Mouse (Mus musculus) hematopoietic stem cell, adult 5-6 weeks (primary cell): ENCODE results near the gene Ccna2. TPM values are rescaled to one million over a fixed set of nuclear protein-coding genes. Genes with fewer than 3 reads are reported as not detected.
"Not testable (repeated sequence)": the region's sequence is repeated elsewhere in the genome, so short reads cannot be mapped to it uniquely, and the experiment has no call there.

Experiments
- ATAC-seq, 2 experiments: fragments of 125-278 bp in 1 of 2; replicated peaks in 1 of 2; 2 replicates each; pipeline ENCODE4 v1.8.0; 2016 to 2017; ENCODE audit warnings: inconsistent platforms in 2 of 2, mild to moderate bottlenecking in 2 of 2, moderate number of reproducible peaks in 2 of 2, low read depth in 1 of 2, moderate TSS enrichment in 1 of 2; ENCODE audit not compliant: low FRiP score in 2 of 2, poor library complexity in 2 of 2, severe bottlenecking in 2 of 2, insufficient read depth in 1 of 2, low TSS enrichment in 1 of 2
- total RNA-seq: library from RNA; stranded (forward); fragments of 172-1452, 232-1000 nt; gene quantifications from 2 replicates; pipeline ENCODE4 v1.2.3, GENCODE M21; 2017

Ccna2 gene
- total RNA-seq = 141 and 144 TPM in 2 replicates

DNA sequence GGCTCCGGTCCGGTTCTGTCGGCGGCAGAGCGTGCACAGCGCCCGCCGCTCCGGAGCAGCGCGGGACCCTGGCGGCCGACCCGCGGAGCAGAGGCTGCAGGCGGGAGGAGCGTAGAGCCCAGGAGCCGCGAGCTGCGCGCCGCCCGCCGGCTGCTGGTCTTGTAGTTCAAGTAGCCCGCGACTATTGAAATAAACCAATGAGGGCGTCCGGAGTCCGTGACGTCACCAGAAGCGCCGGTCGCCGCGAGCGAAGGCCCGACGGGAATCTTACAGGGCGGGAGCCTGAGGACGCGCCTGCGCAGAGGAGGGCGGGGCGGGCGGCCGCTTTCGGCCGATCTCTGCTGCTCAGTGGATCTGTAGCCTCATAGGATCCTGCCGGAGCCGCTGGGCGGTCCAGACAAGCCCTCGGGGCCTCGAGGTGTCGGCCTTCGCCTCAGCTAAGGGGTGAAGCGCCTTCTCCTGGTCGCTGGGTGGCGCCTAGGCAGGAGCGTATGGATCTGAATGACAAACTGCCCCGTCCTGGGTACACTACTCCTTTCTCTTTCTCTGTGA lies at the start of gene Ccna2:
TSS of gene Ccna2 (minus strand) at position 324 of the 552 bp plus-strand sequence.
- peak; percentile 100 for ATAC-seq

- no peak for ATAC-seq
Measured at GRCm38 (mm10) chr3:36618181-36618580, 46.2 kb upstream of the Ccna2 start.

DNA sequence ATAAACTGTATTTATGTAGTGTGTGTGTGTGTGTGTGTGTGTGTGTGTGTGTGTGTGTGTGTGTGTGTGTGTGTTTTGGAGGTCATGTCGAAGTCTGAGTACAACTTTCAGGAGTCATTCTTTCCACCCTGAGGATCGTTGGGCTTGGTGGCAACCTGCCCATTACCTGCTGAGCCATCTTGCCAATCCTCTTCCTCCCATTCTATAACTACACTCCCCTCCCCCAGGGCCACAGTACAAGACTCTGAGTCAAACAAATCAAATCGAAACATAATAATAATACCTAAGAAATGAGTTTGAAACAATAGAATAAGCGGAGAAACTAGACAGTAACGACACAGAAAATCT lies 41.9 kb upstream of the Ccna2 start:
- no peak for ATAC-seq

GRCm38 (mm10) chr3:36613202-36613907 lies 41.4 kb upstream of the Ccna2 start, which contains the start of gene Bbs7:
Gene Bbs7 (minus strand): TSS chr3:36613477.
- ATAC-seq = peak; percentile 97 to 99

- peak in 1 of 2 experiments; percentile 11; a peak in 1 of 4 replicates for ATAC-seq
Measured at GRCm38 (mm10) chr3:36612687-36613086, 40.7 kb upstream of the Ccna2 start.

DNA sequence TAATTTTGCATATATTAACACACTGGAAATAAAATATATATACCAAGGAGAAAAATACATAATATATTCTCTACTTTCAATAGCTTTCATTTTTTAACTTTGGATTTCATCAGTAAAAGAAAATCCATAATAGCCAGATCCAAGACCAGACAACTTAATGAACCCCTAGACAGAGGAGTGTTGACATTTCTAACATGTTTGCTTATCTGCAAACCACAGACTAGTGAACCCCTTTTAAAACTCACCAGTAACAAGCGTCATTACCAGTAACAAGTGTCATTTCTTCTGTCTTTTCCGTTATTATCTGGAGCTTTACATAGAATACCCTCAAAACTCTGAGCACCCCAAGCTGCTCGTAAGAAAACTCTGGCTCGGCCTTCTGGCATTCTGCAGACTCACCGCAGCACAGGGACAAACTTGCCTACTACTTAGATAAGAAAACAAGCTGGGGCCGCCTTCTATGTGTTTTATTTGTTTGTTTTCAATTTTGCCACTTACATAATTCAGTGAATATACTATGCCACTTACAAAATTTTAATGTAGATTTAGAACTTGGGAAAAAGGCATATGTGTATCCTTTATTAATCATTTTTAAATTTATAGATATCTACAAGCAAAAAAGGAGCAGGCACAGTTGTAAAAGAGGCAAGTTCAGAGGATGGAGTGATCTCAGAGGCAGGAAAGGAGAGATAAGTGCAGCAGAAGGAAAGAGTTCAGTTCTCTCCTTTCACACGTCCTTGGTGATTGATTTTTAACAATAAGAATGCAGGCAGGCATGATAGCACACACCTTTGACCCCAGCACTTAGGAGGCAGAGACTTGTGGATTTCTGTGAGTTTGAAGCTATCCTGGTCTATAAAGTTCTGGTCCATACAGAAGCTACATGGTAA lies 34.2 kb upstream of the Ccna2 start:
- ATAC-seq = no peak

DNA sequence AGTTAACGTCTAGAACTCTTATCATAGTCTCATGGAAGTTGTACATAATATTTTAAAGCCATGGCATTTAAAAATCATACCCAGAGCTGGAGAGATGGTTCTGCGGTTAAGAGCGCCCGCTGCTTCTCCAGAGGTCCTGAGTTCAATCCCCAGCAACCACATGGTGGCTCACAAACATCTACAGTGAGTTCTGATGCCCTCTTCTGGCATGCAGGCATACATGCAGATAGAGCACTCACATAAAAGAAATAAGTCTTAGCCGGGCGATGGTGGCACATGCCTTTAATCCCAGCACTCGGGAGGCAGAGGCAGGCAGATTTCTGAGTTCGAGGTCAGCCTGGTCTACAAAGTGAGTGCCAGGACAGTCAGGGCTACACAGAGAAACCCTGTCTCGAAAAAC lies 27.8 kb upstream of the Ccna2 start:
- ATAC-seq = not testable (repeated sequence)

- ATAC-seq = no peak
Measured at GRCm38 (mm10) chr3:36598811-36599210, 26.9 kb upstream of the Ccna2 start.

DNA sequence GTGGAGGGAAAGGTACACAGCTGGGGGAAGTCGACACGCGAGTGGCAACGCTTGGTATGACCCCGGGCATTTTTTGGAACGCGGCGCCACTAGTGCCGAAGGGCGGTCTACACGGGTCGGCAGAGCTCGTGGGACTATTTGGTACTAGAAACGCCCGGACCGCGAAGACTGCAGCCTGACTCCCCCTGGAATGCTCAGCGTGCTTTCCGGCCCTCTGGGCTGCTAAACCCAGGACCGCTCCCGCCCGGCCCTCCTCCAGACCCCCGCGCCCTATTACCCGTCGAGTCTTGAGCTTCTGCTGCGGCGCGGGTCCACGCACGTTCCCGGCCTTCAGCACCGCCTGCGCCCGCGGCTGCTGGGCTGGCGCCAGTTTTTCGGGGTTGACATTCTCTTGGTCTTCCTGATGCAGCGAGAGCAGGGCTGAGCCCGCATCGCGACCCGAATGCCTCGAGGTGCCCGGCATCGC lies 556 bp downstream of the Ccna2 start:
- no peak for ATAC-seq

DNA sequence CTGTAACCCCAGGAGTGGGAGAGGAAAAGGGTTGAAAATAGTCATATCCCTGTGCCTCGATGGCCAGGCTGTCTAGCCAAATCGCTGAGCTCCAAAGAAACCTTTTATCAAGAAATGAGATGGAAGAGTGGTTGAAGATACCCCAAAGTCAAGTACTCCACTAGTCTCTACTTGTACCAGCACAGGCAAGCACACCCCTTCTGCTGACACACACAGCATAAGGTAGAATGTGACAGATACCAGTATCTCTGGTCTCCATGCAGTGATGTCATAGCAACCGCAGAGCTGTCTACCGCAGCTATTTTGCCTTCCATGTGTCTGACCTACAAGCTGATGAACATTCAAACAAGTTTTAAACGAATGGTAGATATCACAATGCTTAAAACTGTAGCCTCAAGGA lies 2.1 kb downstream of the Ccna2 start:
- ATAC-seq = no peak

GRCm38 (mm10) chr3:36563666-36564065 lies 8.3 kb downstream of the Ccna2 start:
- no peak for ATAC-seq

GRCm38 (mm10) chr3:36559606-36560005 lies 12.3 kb downstream of the Ccna2 start:
- ATAC-seq = no peak

DNA sequence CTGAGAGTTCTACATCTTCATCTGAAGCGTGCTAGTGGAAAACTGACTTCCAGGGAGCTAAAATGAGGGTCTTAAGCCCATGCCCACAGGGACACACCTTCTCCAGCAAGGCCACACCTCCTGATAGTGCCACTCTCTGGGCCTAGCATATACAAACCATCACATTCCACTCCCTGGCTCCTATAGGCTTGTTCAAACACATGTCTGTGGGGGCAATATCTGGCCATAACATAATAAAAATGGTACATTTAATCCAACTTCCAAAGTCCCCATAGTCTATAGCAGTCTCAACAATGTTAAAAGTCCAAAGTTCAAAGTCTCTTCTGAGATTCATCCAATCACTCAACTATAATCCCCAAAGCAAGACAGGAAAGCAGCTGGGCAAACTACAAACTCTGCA lies 14.3 kb downstream of the Ccna2 start:
- no peak for ATAC-seq

DNA sequence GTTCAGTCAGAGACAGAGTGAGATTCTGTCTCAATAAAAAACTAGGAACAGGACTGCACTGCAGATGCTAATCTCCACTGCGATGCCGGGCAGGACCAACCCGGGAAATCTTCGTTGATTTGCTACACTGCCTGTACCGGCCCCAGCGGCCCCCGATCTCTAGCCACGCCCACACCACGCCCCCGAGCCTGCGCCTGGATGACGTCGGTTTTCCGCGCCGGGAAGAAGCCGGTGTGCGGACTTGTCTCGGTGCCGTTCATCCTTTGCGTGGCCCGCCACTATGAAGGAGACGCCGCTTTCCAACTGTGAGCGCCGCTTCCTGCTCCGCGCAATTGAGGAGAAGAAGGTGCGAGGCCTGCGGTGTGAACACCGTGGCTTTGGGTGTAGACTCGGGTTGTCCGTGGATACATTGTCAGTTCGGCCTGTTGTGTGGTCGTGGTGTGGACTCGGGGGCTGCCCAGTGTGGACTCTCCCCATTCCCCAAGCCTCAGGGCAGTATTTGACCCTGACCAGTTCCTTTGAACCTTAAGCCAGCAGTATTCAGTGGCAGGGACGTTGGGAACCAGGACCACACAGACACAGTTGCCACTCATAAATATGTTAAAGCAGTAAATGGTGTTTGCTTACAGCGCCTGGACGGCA lies 19.4 kb downstream of the Ccna2 start, which contains the start of gene Exosc9:
TSS of gene Exosc9 (plus strand) at position 201 of the 642 bp plus-strand sequence.
- peak; percentile 95 to 97 for ATAC-seq

DNA sequence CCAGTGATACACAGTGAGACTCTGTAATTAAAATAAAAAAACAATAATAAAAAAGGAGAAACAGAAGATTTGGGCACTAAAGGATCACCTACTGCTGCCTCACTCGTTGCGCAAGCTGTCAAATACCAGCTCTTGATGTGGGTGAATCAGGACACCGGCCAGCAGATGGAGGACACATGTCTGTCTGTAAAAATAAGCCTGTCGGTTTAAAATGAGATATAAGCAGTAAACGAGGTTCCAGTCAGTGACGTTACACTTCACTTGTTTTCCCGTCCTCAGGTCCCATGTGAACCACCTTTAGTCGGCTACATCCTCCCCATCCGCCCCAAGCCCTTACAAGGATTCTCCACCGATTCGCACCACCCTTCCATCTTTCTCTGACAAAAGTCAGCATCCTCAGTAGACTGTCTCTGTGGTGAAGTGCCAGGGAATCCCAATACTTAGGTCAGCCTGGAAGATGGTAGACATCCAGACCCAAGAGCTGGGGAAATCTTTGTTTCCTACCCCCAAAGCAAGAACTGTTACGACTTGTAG lies 20.0 kb downstream of the Ccna2 start:
- ATAC-seq = peak; percentile 23 to 52

DNA sequence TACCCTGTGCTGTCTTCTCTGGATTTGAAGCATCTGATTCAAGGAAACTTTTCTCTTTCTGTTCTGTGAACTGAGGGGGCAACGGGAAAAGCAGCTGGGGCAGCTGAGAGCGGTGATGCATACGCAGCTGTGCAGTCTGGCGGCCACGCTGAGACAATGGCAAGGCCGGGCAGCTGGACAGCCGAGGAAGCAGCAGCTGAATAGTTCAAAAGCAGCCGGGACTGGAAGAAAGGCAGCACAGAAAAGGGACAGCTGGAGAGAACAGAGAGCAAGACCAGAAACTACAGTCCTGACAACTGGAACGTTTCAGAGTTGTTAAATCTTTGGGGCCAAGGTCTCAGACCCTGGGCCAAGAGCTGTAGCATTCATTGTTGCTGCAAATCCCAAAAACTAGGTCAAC lies 20.6 kb downstream of the Ccna2 start:
- no peak for ATAC-seq

DNA sequence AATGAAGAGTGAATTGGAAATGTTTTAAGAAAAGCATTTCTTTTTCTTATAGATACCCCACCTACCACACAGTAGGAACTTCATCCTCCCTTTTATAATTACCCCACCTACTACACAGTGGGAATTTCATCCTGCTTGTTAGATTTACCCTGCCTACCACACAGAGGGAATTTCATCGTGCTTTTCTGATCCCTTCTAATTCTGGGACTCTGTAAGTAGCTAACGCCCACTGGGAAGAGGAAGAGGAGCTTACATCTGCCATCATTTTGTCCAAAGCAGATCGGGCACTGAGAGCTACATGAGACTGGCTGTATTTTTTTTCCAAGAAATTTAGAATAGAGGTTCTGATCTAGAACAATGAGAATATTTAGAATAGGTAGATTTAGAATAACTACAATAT lies 27.0 kb downstream of the Ccna2 start:
- ATAC-seq = no peak
